Mouse (Mus musculus) ES-Bruce4 (cell line): ENCODE data around the gene Dhcr24.
A peak's percentile ranks its signal among the peaks of the same experiment; 100 is the strongest.

Source experiments
- CTCF ChIP-seq: IDR thresholded peaks from one replicate; pipeline ENCODE4 v1.8.1; 2011; ENCODE audit warnings: low read depth, low read length
- EP300 ChIP-seq: IDR thresholded peaks from 2 replicates; pipeline ENCODE4 v1.6.1; 2011; ENCODE audit warnings: low read depth, low read length; ENCODE audit not compliant: insufficient read depth
- POLR2A ChIP-seq: IDR thresholded peaks from one replicate; pipeline ENCODE4 v1.8.1; 2011; ENCODE audit warnings: low read length; ENCODE audit not compliant: insufficient read depth

DNA sequence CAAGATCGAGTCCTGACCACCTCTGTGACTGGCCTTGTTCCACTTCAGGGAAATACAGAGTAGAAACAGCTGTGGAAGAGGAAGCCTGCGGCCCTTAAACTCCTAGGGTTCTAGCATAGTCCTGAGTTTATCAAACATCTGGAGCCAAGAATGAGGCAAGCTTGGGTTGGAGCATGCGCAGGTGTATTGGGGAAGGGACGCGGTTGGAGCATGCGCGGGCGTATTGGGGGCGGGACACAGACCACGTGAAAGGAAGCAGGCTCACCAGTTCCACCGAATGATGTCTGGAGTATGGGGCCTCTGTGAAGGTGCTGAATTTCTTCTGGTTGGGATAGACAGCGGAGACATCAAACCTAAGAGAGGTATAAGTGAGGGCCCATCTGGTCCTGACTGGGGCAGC is 54.8 kb downstream of the Dhcr24 start:
- TF ChIP-seq CTCF (no peak), POLR2A (peak; percentile 38), EP300 (no peak)
